Mouse (Mus musculus) forebrain, embryonic 15.5 days (tissue): ENCODE measurements around the gene Zfp341. TPM values are rescaled to one million over a fixed set of nuclear protein-coding genes. Genes with fewer than 3 reads are reported as not detected.

Experiments used
- ATAC-seq: fragments of 200-750 bp; cut with Nextera tagmentation; replicated peaks from 2 replicates; pipeline ENCODE4 v1.8.0; 2017; ENCODE audit warnings: mild to moderate bottlenecking, moderate TSS enrichment, moderate library complexity
- H3K27ac ChIP-seq: fragments of 300-500 bp; sonication (generic); replicated peaks from 2 replicates; pipeline ENCODE4 v1.5.1; 2015; ENCODE audit warnings: mild to moderate bottlenecking, inconsistent platforms
- H3K27me3 ChIP-seq: fragments of 300-500 bp; sonication (generic); 2 replicates; pipeline ENCODE4 v1.6.1; 2015; ENCODE audit warnings: inconsistent platforms
- H3K36me3 ChIP-seq: fragments of 300-500 bp; sonication (generic); 2 replicates; pipeline ENCODE4 v1.6.1; 2015; ENCODE audit warnings: mild to moderate bottlenecking, inconsistent platforms
- H3K4me1 ChIP-seq: fragments of 300-500 bp; sonication (generic); 2 replicates; pipeline ENCODE4 v1.6.1; 2015; ENCODE audit warnings: inconsistent platforms
- H3K4me2 ChIP-seq: fragments of 300-500 bp; sonication (generic); replicated peaks from 2 replicates; pipeline ENCODE4 v1.6.1; 2015; ENCODE audit warnings: mild to moderate bottlenecking, inconsistent platforms
- H3K4me3 ChIP-seq: fragments of 300-500 bp; sonication (generic); 2 replicates; pipeline ENCODE4 v1.5.1; 2015; ENCODE audit warnings: mild to moderate bottlenecking, inconsistent platforms
- H3K9ac ChIP-seq: fragments of 300-500 bp; sonication (generic); replicated peaks from 2 replicates; pipeline ENCODE4 v1.6.1; 2015; ENCODE audit warnings: mild to moderate bottlenecking, inconsistent platforms
- H3K9me3 ChIP-seq: fragments of 300-500 bp; sonication (generic); 2 replicates; pipeline ENCODE4 v1.6.1; 2016; ENCODE audit warnings: inconsistent platforms
- WGBS: fragments of 180-500 bp; shearing (Covaris S2); methylation state at CpG from one replicate; pipeline ENCODE4 v1.1.7; 2015; ENCODE audit warnings: mixed read lengths; 5-methylcytosine and 5-hydroxymethylcytosine counted together
- polyA plus RNA-seq: library from polyadenylated mRNA; unstranded; fragments of >200 nt; fragmentation: Nextera tagmentation; extraction: Ambion mirVana; gene quantifications from 2 replicates; pipeline ENCODE4 v1.2.1, GENCODE M21; 2015

Zfp341 gene
- polyA plus RNA-seq, 1 experiment from 2014 or later = 2.7 TPM

- H3K9ac ChIP-seq = no peak overlapping the region
- no peaks in the 10 kb centered on the region for H3K27me3 ChIP-seq
- H3K27ac ChIP-seq = no peak overlapping the region
- H3K9me3 ChIP-seq = no peaks in the 10 kb centered on the region
- H3K4me1 ChIP-seq = peaks cover 18% of the 10 kb centered on the region
- H3K4me2 ChIP-seq = no peak overlapping the region
- no peak overlapping the region for H3K4me3 ChIP-seq
- WGBS = 100% methylated on average over 3 of the region's 3 CpGs
- no peak for ATAC-seq
- H3K36me3 ChIP-seq = peaks cover 5% of the 10 kb centered on the region
Measured at GRCm38 (mm10) chr2:154617061-154617460, 4.0 kb downstream of the Zfp341 start.

GRCm38 (mm10) chr2:154621684-154622083 lies 8.6 kb downstream of the Zfp341 start:
- 89% methylated on average over 5 of the region's 5 CpGs for WGBS
- Histone ChIP-seq H3K27ac (no peak overlapping the region), H3K9ac (no peak overlapping the region)

DNA sequence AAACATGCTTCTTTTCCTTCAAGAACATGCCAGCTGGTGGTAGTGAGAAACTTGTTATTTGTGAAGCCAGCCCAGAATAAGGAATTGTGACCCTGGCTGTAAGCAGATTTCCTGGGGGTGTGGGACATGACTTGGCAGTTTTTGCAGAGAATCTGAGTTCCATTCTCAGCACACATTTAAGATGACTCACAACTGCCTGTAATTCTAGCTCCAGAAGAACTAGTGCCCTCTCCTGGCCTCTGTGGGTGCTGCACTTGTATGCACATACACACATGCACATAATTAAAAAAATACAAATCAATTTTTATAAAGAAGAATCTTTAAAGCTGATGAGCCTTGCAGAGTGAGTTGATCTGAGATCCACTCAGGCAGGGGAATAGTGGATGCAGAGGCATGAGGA lies 11.0 kb downstream of the Zfp341 start:
- peaks cover 40% of the 10 kb centered on the region for H3K36me3 ChIP-seq
- H3K9me3 ChIP-seq = no peaks in the 10 kb centered on the region
- H3K27me3 ChIP-seq = no peaks in the 10 kb centered on the region
- H3K4me2 ChIP-seq = no peak overlapping the region
- no peak overlapping the region for H3K27ac ChIP-seq
- H3K4me1 ChIP-seq = no peaks in the 10 kb centered on the region
- H3K9ac ChIP-seq = no peak overlapping the region
- no peak for ATAC-seq
- H3K4me3 ChIP-seq = no peak overlapping the region

More at GRCm38 (mm10) chr2:154621684-154622083, 8.6 kb downstream of the Zfp341 start:
- peaks cover 38% of the 10 kb centered on the region for H3K36me3 ChIP-seq
- no peaks in the 10 kb centered on the region for H3K27me3 ChIP-seq
- no peaks in the 10 kb centered on the region for H3K4me1 ChIP-seq
- H3K4me3 ChIP-seq = no peak overlapping the region
- no peak overlapping the region for H3K4me2 ChIP-seq
- ATAC-seq = no peak
- no peaks in the 10 kb centered on the region for H3K9me3 ChIP-seq

- 78% methylated on average over 5 of the region's 5 CpGs for WGBS
- Histone ChIP-seq H3K4me3 (no peak overlapping the region), H3K9me3 (no peaks in the 10 kb centered on the region), H3K4me1 (no peaks in the 10 kb centered on the region), H3K4me2 (no peak overlapping the region), H3K36me3 (peaks cover 44% of the 10 kb centered on the region), H3K27ac (no peak overlapping the region), H3K27me3 (no peaks in the 10 kb centered on the region), H3K9ac (no peak overlapping the region)
- no peak for ATAC-seq
Measured at GRCm38 (mm10) chr2:154630531-154630930, 17.4 kb downstream of the Zfp341 start.

GRCm38 (mm10) chr2:154632203-154632780 lies 19.2 kb downstream of the Zfp341 start:
- Histone ChIP-seq H3K4me2 (no peak overlapping the region), H3K27ac (no peak overlapping the region), H3K9me3 (no peaks in the 10 kb centered on the region), H3K4me1 (no peaks in the 10 kb centered on the region), H3K27me3 (no peaks in the 10 kb centered on the region), H3K4me3 (no peak overlapping the region), H3K9ac (no peak overlapping the region), H3K36me3 (peaks cover 53% of the 10 kb centered on the region)
- WGBS = 93% methylated on average over 16 of the region's 16 CpGs
- ATAC-seq = no peak

GRCm38 (mm10) chr2:154633039-154633742 lies 20.1 kb downstream of the Zfp341 start:
- WGBS = 91% methylated on average over 5 of the region's 5 CpGs
- Histone ChIP-seq H3K27me3 (no peaks in the 10 kb centered on the region), H3K4me3 (no peak overlapping the region), H3K36me3 (peaks cover 62% of the 10 kb centered on the region), H3K9me3 (no peaks in the 10 kb centered on the region), H3K4me1 (no peaks in the 10 kb centered on the region), H3K4me2 (no peak overlapping the region), H3K27ac (no peak overlapping the region), H3K9ac (no peak overlapping the region)
- ATAC-seq = no peak

GRCm38 (mm10) chr2:154633876-154634644 lies 21.0 kb downstream of the Zfp341 start:
- H3K36me3 ChIP-seq = peaks cover 65% of the 10 kb centered on the region
- 96% methylated on average over 9 of the region's 9 CpGs for WGBS

DNA sequence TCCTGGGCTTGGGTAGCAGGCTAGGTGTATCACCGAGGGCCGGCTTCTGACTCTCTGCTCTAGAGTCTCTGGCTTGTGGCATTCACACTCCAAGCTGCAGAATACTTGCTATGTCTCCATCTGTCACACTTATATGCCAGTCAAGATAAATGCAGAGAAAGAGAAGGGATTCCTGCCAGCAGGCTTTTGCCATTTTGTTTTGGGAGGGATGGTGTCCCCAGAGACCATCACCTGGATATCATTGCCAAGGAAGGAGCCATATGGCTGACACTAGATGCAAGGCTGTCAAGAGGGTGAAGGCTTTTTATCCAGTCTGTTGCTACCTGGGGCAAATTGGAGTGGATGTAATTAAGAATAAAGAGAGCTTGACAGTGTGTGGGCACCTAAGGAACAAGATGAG lies 22.7 kb downstream of the Zfp341 start:
- Histone ChIP-seq H3K4me2 (no peak overlapping the region), H3K4me1 (no peaks in the 10 kb centered on the region), H3K9ac (no peak overlapping the region), H3K27me3 (no peaks in the 10 kb centered on the region), H3K4me3 (no peak overlapping the region), H3K9me3 (no peaks in the 10 kb centered on the region), H3K27ac (no peak overlapping the region), H3K36me3 (peaks cover 61% of the 10 kb centered on the region)
- ATAC-seq = no peak
- WGBS = 88% methylated on average over 2 of the region's 2 CpGs

More at GRCm38 (mm10) chr2:154633876-154634644, 21.0 kb downstream of the Zfp341 start:
- H3K27ac ChIP-seq = no peak overlapping the region
- ATAC-seq = no peak
- no peak overlapping the region for H3K4me3 ChIP-seq
- no peak overlapping the region for H3K4me2 ChIP-seq
- H3K9me3 ChIP-seq = no peaks in the 10 kb centered on the region
- no peaks in the 10 kb centered on the region for H3K4me1 ChIP-seq
- no peaks in the 10 kb centered on the region for H3K27me3 ChIP-seq
- H3K9ac ChIP-seq = no peak overlapping the region

GRCm38 (mm10) chr2:154638521-154638920 lies 25.4 kb downstream of the Zfp341 start:
- Histone ChIP-seq H3K4me1 (no peaks in the 10 kb centered on the region), H3K9me3 (no peaks in the 10 kb centered on the region), H3K9ac (no peak overlapping the region), H3K27me3 (no peaks in the 10 kb centered on the region), H3K4me3 (no peak overlapping the region), H3K27ac (no peak overlapping the region), H3K4me2 (no peak overlapping the region), H3K36me3 (peaks cover 71% of the 10 kb centered on the region)
- 97% methylated on average over 3 of the region's 3 CpGs for WGBS
- ATAC-seq = no peak

DNA sequence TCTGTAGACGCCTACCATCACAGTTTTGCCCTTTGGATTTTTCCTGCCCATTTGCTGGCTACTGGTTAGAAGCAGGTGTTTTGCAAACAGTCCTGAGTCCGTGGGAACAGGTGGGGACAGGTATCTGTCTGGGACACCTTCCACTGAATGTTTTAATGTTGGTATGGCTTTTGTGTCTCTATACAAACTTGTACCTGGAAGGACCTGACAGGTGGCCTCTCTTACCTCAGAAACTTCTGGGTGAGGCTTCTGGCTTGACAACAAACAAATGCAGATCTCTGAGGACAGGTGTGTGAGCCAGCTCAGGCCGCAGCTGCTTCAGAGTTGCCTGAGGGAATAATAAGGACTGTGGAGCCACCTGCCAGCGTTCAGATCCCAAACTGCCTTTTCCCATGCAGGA lies 26.0 kb downstream of the Zfp341 start:
- 89% methylated on average over 4 of the region's 4 CpGs for WGBS
- no peaks in the 10 kb centered on the region for H3K9me3 ChIP-seq
- no peak overlapping the region for H3K4me3 ChIP-seq
- no peak overlapping the region for H3K4me2 ChIP-seq
- H3K27me3 ChIP-seq = no peaks in the 10 kb centered on the region
- H3K4me1 ChIP-seq = no peaks in the 10 kb centered on the region
- no peak overlapping the region for H3K27ac ChIP-seq
- H3K9ac ChIP-seq = no peak overlapping the region
- no peak for ATAC-seq
- H3K36me3 ChIP-seq = peaks cover 72% of the 10 kb centered on the region

- no peaks in the 10 kb centered on the region for H3K27me3 ChIP-seq
- WGBS = 87% methylated on average over 8 of the region's 8 CpGs
Measured at GRCm38 (mm10) chr2:154641176-154641575, 28.1 kb downstream of the Zfp341 start.

DNA sequence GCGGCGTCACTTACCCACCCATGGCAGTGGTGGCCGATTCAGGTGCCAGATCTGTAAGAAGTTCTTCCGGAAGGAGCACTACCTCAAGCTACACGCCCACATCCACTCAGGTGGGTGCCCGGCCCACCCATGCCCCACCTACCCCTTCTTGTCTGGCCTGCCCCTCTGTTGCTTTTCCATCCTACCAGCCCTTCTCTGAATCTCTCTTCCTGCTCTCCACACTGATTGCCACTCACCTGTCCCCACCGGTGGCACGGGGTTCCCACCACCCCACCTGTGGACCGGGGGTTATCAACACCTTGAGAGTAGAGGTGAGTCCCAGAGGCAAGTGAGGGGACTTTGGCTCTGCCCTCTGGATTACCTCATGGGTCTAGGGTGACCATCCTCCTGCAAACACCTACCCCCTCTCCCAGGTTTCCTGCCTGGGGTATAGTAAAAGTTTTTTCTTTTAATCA lies 28.9 kb downstream of the Zfp341 start:
- 94% methylated on average over 9 of the region's 9 CpGs for WGBS
- peaks cover 75% of the 10 kb centered on the region for H3K36me3 ChIP-seq
- no peak overlapping the region for H3K9ac ChIP-seq

More at GRCm38 (mm10) chr2:154641176-154641575, 28.1 kb downstream of the Zfp341 start:
- Histone ChIP-seq H3K27ac (no peak overlapping the region), H3K4me2 (no peak overlapping the region), H3K36me3 (peaks cover 72% of the 10 kb centered on the region), H3K9ac (no peak overlapping the region), H3K4me1 (no peaks in the 10 kb centered on the region), H3K9me3 (no peaks in the 10 kb centered on the region), H3K4me3 (no peak overlapping the region)
- no peak for ATAC-seq

More for the DNA sequence above, 28.9 kb downstream of the Zfp341 start:
- Histone ChIP-seq H3K9me3 (no peaks in the 10 kb centered on the region), H3K27me3 (no peaks in the 10 kb centered on the region), H3K4me1 (no peaks in the 10 kb centered on the region), H3K27ac (no peak overlapping the region), H3K4me3 (no peak overlapping the region), H3K4me2 (no peak overlapping the region)
- ATAC-seq = no peak
